Mouse (Mus musculus): ENCODE measurements around the gene Bdh1.
"Not testable (repeated sequence)": the region's sequence is repeated elsewhere in the genome, so short reads cannot be mapped to it uniquely, and the experiment has no call there.

Bdh1 gene

DNA sequence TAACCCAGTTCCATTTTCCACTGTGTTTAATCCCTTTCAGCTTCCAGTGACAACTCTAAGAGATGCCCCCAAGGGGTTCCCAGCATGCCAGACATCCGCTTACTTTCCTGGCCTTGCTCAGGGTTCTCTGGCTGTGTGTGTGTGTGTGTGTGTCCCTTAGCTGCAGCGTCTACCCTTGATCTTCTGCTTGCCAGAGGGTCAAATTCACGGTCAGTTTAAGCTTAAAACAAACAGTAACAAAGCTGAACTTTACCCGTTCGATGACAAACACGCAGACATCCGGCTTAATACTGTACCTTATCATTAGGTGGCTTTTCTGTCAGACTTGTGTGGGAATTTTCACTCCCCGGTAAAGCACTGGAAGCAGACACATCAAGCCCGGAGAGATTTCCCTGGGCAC is at the start of gene Bdh1:
TSS of gene Bdh1 (plus strand) at position 281 of the 400 bp plus-strand sequence.
- in situ Hi-C loops (cut with MboI, MseI): no loop called here

DNA sequence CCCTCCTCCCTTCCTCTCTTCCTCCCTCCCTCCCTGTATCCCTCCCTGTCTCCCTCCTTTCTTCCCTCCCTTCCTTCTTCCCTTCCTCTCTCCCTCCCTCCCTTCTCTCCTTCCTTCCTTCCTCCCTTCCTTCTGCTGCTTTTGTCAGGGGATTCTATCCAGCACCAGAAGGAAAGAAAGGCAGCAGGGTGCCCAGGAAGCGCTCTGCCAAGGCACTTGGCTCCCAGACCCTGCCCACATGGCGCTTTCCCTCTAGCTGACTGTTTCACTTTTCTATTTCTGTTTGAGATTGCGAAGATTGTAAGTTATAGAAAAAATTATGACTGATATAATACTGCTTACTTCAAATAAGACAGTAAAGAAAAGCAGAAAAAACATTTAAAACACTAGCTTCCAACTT is 49.8 kb upstream of the Bdh1 start:
- in situ Hi-C loops (cut with MboI, MseI): loop anchor here (5.0 kb wide), 1 partner anchor 1570 kb away; no protein-coding TSS in a partner anchor

DNA sequence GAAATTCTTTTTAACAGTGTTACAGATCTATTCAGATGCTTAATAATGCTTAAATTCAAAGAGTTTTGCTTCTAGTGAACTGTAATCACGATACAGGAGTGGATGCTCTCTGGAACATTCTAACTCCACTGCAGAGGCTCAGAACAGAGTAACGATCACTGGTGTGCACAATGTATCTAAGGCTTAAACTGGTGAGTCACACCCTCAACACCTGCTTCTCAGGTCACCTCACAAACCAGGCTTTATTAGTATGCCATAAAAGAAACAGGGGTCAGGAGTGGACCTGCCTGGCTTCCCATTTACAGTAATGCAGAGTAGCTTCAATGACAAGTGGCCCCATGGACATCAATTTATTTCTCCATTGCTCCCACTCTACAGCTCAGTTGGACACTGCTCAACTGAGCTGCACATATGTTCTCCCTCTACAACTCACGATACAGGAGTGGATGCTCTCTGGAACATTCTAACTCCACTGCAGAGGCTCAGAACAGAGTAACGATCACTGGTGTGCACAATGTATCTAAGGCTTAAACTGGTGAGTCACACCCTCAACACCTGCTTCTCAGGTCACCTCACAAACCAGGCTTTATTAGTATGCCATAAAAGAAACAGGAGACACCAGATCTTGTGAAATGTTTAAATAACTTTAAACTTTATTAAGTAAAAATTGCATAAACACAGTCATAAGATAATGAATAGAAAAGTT is 46.0 kb upstream of the Bdh1 start:
- in situ Hi-C loops (cut with MboI, MseI): loop anchor here (5.0 kb wide), 1 partner anchor 1546 kb away; no protein-coding TSS in a partner anchor

DNA sequence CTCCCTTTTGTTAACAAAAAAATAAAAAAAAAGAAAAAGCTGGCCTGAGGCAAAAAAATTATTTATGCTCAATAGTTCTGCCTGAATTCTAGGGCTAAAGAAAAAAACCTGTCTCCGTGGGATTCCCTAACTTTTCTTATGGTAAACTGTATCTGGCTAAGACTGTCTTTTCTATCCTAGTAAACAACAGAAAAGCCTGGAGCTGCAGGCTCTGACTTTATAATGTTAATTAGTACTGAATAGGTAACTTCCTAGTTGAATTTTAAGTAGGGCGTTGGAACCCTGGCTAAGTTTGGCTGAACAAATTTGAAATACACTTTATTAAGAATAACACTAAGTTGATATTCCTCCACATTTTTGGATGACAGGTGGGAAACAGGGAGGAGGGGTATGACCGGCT is 33.8 kb upstream of the Bdh1 start:
- in situ Hi-C loops (cut with MboI, MseI): not testable (repeated sequence)

DNA sequence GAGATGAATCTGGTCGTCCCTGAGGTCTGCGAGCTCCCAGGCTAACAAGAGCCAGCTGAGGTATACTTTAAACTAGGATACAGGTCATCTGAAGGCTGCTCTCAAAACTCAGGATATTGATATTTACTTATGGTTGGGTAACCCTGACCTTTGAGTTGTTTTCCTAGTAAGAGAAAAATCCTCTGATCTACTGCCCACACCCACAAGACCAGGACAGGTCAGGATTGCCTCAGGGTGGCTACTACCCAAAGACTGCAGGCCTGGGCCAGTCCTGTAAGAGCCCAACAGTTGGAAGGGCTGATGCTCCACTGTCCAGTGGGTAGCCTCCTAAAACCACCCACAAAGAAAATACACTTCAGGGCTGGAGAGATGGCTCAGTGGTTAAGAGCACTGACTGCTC is 22.8 kb upstream of the Bdh1 start:
- in situ Hi-C loops (cut with MboI, MseI): no loop called here

- in situ Hi-C loops (cut with MboI, MseI): loop anchor here (10.0 kb wide), 1 partner anchor 966 kb away; no protein-coding TSS in a partner anchor
Measured at GRCm38 (mm10) chr16:31400908-31401692, 21.0 kb upstream of the Bdh1 start.

DNA sequence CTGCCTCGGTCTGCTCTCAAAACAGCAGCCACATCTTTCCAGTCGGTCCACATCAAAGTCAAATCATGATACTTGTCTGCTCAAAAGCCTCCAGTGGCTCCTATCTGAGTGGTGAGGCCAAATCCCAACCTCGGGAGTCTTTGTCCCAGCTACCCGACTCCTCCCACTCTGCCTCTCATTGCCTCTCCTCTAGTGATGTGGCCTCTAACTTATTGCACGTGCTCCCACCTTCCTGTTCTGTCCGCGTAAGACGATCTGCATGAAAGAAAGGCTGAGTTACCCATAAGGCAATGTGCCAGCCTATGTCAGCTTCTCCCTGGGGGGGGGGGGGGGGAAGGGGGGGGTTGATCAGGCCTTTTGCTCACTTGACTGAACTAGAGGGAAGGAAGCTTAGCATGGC is 20.0 kb upstream of the Bdh1 start:
- in situ Hi-C loops (cut with MboI, MseI): loop anchor here (10.0 kb wide), 1 partner anchor 967 kb away; no protein-coding TSS in a partner anchor

DNA sequence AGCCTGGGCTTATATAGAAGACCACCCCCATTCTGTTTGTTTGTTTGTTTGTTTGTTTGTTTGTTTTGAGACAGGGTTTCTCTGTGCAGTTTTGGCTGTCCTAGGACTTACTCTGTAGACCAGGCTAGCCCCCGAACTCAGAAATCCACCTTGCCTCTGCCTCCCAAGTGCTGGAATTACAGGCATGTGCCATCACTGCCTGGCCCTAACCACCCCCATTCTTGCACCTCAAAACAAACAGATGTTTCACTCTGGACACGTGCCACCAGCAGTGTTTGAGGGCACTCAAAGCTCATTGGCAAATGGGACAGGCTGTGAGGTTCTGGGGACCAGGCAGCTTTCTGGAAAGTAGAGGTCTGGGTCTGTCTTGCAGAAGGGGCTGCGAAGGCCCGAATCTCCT is 18.1 kb upstream of the Bdh1 start:
- in situ Hi-C loops (cut with MboI, MseI): loop anchor here (10.0 kb wide), 1 partner anchor 969 kb away; no protein-coding TSS in a partner anchor

GRCm38 (mm10) chr16:31405040-31405439 is 17.0 kb upstream of the Bdh1 start:
- in situ Hi-C loops (cut with MboI, MseI): loop anchor here (10.0 kb wide), 1 partner anchor 970 kb away; no protein-coding TSS in a partner anchor

DNA sequence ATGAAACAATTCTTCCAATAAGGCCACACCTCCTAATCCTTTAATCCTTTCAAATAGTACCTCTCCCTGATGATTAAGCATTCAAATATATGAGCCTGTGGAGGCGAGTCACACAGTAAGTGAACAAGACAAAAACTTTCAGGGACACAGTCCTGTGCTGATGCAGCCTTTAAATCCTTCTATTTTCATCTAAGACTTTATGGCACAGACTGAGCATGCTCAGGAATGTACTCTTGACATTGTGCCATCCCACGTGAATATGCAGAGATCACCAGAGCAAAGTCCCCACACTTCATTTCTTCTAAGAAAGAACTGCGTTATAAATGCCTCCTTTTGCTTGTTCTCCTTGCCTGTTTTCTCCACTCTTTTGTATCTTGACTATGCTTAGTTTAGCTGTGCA is 14.2 kb upstream of the Bdh1 start:
- in situ Hi-C loops (cut with MboI, MseI): loop anchor here (10.0 kb wide), 1 partner anchor 973 kb away; no protein-coding TSS in a partner anchor

DNA sequence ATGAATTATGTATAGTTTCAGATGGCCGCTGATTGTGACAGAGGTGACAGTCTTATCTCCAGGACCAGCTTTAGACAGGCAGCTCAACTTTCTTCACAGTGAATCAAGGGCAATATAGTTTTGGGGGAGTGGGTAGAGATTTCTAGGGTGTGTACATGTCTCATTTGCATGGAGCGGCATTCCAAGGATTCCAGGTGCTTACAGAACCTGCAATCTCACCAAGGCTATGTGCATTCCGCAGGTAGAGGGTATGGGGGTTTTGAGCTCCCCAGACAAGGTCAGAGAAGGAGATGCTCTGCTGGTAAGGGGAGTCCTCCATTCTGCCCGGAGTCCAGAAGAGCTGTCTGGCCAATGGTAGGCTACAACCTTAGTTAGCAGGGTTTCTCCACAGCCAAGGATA is 11.1 kb upstream of the Bdh1 start:
- in situ Hi-C loops (cut with MboI, MseI): no loop called here

DNA sequence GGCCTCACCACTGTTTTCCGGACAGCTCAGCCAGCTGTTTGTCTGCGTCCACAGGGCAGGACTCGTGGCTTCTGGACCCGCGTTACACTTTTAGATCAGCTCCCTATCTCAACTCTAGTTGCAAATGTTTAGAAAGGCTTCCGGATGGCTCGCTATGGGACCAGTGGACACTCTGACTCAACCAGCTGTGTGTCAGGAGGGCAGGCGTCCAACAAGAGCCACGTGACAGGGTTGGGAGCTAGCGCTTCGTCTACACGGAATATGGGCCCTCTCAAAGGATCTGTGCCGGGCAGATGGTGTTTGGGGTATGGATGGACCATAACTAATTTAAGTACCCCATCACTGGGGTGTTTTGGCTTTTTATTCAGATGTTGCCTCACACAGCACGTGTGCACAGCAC is 9.8 kb upstream of the Bdh1 start:
- in situ Hi-C loops (cut with MboI, MseI): no loop called here

DNA sequence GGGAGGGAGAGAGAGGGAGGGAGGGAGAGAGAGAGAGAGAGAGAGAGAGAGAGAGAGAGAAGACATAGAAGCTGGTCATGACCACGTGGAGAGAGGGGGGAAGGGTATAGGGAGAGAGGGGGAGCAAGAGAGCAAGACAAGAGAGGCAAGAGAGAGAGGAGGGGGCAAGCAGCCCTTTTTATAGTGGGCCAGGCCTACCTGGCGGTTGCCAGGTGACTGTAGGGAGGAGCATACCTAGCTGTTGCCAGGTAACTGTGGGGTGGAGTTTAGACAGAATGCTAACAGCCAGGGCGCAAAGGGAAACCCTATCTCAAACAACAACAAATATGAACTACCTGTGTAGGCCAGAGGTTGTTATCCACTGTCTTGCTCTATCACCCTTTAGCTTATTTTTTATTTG is 8.3 kb upstream of the Bdh1 start:
- in situ Hi-C loops (cut with MboI, MseI): no loop called here

GRCm38 (mm10) chr16:31415885-31416450 is 6.1 kb upstream of the Bdh1 start:
- in situ Hi-C loops (cut with MboI, MseI): no loop called here

DNA sequence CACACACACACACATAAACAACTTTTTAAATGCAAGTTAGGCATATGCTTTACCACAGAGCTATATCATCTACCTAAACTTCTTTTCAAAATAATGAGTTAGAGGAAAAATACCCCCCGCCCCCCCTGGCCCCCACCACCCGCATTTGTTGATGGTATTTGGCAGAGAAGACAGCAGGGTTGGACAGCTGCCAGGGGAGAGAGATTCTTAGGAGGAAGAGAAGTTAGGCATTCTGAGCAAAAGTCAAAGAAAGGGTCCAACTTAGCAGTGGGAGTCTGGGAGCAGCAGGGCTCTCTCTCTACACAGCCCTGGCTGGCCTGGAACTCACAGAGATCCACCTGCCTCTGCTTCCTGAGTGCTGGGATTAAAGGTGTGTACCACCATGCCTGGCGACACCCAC is 3.4 kb upstream of the Bdh1 start:
- in situ Hi-C loops (cut with MboI, MseI): no loop called here

DNA sequence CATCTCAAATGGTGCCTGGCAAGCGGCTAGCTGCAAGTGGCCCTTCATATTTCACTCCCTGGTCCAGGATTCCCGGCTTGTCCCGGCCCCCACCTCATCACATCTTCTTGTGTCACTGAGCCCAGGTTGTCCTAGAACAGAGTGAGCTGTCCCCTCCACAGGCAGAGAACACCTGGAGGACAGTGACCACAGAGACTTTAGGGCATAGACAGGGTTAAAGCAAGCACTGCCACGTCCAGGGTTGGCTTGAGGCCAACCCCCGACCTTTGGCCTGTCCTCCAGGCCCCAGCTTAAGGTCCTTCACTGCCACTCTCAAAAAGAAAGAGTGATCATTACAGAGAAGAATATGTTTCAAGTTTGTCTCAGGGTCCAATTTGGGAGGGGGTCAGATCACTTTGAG is 2.6 kb upstream of the Bdh1 start:
- in situ Hi-C loops (cut with MboI, MseI): no loop called here

DNA sequence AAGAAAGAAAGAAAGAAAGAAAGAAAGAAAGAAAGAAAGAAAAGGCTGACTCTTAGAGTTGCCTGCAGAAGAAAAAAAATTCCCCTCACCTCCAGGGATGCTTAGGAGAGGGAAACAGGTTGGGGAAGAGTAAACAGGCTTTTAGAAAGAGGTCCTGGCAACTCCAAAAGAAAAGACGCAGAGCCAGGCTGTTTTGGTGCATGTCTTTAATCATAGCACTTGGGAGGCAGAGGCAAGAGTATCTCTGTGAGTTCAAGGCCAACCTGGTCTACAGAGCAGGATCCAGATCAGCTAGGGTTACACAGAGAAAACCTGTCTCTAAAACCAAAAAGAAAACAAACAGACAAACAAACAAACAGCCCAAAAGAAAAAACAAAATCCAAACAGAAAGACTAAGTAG is 642 bp downstream of the Bdh1 start:
- in situ Hi-C loops (cut with MboI, MseI): no loop called here

GRCm38 (mm10) chr16:31423368-31423767 is 1.3 kb downstream of the Bdh1 start:
- in situ Hi-C loops (cut with MboI, MseI): no loop called here

- in situ Hi-C loops (cut with MboI, MseI): no loop called here
Measured at GRCm38 (mm10) chr16:31424416-31425187, 2.5 kb downstream of the Bdh1 start.

DNA sequence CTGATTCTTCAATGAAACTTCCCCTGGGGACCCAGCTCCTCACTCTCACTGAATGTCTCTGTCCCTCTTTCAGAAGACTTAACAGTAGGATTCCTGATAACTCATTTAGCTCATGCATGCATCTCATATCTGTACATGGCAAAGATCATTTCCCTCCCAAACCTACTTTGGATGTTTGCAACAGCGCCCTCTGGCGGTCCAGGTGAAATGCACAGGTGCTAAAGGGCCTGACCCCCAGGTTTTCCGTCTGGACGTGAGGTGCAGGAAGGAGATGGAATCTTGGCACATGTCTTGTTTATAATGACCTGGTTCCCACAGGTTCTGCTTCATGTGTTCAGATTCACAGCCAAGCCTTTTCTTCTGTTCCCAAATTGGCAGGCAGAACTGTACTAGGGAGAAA is 3.4 kb downstream of the Bdh1 start:
- in situ Hi-C loops (cut with MboI, MseI): no loop called here

- in situ Hi-C loops (cut with MboI, MseI): no loop called here
Measured at GRCm38 (mm10) chr16:31426496-31427126, 4.5 kb downstream of the Bdh1 start.

Measured in regulatory T cell (primary cell).